ENCODE assay signal across 25 mouse cellular contexts in the genomic region with DNA sequence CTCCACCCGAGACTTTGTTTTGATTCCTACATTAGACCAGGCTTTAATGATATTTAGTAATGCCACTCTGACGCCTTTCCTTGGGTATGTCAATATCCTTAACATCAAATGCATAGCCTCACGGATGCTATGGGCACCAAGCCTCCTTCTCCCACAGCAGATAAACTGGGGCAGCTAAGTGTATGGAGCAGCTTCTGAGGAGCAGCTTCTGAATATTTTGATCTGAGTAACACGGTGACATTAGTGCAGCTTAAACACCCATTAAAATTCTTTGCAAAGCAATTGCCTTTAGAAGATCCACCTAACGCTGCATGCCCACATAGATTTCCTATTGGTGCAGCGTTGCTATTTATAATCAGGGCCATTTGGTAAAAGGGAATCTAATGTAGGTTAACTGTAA.
"Had no signal": no experiment of that assay in that cellular context is flagged by ENCODE, and none has a peak within 500 bp of the region (broad histone marks: within the 10 kb centered on the region; RNA-seq: fewer than 3 reads in every experiment).

No protein-coding gene starts in this region.

- H3K9ac ChIP-seq: heart, embryonic 12.5 days; hindbrain, embryonic 12.5 days; hindbrain, embryonic 14.5 days; intestine, embryonic 15.5 days; limb, embryonic 13.5 days; limb, embryonic 15.5 days; liver, embryonic 12.5 days; liver, embryonic 14.5 days had no signal

- ATAC-seq: hindbrain, embryonic 16.5 days; inflammation-experienced regulatory T-cells, adult 6 months; intestine, embryonic 15.5 days; intestine, postnatal 0 days had no signal

- H3K9me3 ChIP-seq: heart, embryonic 10.5 days; heart, embryonic 12.5 days; hindbrain, embryonic 10.5 days; hindbrain, embryonic 12.5 days; intestine, embryonic 15.5 days; limb, embryonic 13.5 days; limb, embryonic 15.5 days; liver, embryonic 12.5 days had no signal

- H3K4me1 ChIP-seq: heart, embryonic 12.5 days; hindbrain, embryonic 10.5 days; hindbrain, embryonic 12.5 days; intestine, embryonic 15.5 days; limb, embryonic 15.5 days had no signal

- H3K4me2 ChIP-seq: heart, embryonic 12.5 days; hindbrain, embryonic 12.5 days; hindbrain, embryonic 14.5 days; intestine, embryonic 15.5 days; limb, embryonic 13.5 days; limb, embryonic 15.5 days had no signal

- H3K27ac ChIP-seq: gastrocnemius, adult 2 months; heart, embryonic 10.5 days; hindbrain, embryonic 10.5 days; hindbrain, embryonic 12.5 days; hindbrain, embryonic 14.5 days; intestine, embryonic 15.5 days; layer of hippocampus, adult 2 months; limb, embryonic 13.5 days; limb, embryonic 15.5 days; liver, embryonic 12.5 days; liver, embryonic 14.5 days had no signal

- H3K27me3 ChIP-seq: heart, embryonic 12.5 days; intestine, embryonic 15.5 days; limb, embryonic 13.5 days; limb, embryonic 15.5 days; liver, embryonic 12.5 days had no signal

- H3K4me3 ChIP-seq: gastrocnemius, adult 2 months; heart, embryonic 10.5 days; heart, embryonic 12.5 days; hindbrain, embryonic 10.5 days; hindbrain, embryonic 12.5 days; intestine, embryonic 15.5 days; layer of hippocampus, adult 2 months; limb, embryonic 13.5 days; limb, embryonic 15.5 days; liver, embryonic 12.5 days had no signal

- H3K36me3 ChIP-seq: heart, embryonic 10.5 days; heart, embryonic 12.5 days; hindbrain, embryonic 10.5 days; hindbrain, embryonic 12.5 days; intestine, embryonic 15.5 days; limb, embryonic 13.5 days; limb, embryonic 15.5 days; liver, embryonic 12.5 days had no signal

- DNase-seq: gastrocnemius, adult 2 months; gastrocnemius, postnatal 10 days; gastrocnemius, postnatal 25 days; heart, adult 18-20 months; heart, postnatal 10 days; heart, postnatal 4 days; kidney, adult 18-20 months; kidney, adult 8-10 months; kidney, postnatal 10 days; kidney, postnatal 25 days; kidney, postnatal 4 days had no signal
